Mouse (Mus musculus) adrenal gland (tissue): Measurements from ENCODE around the gene Fam178b.
"Not testable (repeated sequence)": the region's sequence is repeated elsewhere in the genome, so short reads cannot be mapped to it uniquely, and the experiment has no call there.

Experiments
- intact Hi-C: fragments of 180-260 bp; cut with DNase I; formaldehyde crosslinking; loops from one replicate; pipeline ENCODE4 v1.15.1; 2025

Fam178b gene

DNA sequence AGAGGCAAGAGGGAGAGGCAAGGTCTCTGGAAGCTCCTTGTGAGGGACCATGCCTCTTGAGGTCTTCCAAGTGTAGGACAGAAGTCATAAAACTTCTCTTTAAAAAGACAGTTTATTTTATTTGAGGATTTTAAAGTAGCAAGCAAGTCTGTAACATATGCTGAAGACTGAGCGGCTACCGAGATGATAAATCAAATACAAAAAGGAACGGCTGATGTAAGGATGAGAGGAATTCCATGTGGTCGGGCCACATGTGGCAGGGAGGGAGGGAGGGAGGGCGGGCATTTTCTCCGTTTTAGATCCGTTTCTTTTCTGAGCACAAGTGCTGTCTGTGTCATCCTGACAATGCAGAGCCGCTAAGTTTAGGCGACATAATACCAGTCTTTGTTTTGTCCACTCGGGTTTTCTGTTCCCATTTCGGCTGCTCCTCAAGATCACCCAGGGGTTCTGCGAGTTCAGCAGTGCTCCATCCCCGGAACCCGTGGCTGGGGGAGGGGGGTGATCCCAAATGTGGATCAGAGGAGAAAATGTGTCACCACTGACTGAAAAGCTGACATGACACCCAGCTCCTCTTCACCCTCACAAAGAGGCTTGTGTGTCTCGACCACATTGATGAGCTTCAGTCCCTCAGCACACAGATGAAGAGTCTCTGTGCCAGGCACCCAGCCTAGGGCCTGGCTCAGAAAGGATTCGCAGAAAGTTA lies 10.2 kb downstream of the Fam178b start:
- intact Hi-C loops = no loop called here

DNA sequence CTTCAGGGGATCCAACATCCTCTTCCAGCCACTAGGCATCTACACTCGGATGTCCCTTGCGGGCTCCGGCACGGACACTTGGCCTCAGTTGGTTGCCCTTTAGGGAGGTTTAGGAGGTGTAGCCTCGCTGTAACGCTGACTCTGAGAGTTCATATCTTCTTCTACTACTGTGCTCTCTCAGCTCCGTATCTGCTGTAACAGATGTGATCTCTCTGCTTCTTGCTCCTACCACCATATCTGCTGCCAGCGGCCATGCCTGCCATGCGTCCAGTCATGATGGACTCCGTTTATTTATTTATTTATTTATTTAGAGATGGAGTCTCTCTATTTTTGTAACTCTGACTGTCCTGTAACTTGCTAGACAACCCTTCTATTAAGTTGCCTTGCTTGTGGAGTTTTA lies 11.7 kb downstream of the Fam178b start:
- intact Hi-C loops = no loop called here

DNA sequence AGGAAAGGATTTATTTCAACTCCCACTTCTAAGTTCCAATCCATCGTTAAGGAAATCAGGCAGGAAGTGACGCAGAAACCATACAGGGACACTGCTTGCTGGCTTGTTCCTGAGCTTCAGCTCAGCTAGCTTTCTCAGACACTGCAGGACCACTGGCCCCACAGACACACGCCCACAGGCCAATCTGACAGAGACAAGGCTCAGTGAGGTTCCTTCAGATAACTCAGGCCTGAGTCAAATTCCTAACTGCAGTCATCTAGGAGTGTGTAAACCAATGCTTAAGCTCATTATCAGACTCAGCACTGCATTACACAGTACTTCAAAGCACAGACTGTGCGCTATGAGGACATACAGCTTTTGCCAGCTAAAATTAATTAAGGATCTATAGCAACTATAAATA lies 12.7 kb downstream of the Fam178b start:
- intact Hi-C loops = no loop called here

DNA sequence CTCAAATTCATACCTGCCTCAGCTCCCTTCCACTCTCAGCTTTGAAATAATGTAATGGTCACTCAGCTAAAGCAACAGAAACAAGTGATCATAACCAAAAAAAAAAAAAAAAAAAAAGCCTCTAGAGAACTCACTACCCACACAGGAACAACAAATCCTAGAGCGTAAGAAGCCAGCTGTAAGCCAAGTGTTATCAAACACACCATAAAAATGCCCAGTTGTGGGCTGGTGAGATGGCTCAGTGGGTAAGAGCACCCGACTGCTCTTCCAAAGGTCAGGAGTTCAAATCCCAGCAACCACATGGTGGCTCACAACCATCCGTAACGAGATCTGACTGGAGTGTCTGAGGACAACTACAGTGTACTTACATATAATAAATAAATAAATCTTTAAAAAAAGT lies 15.0 kb downstream of the Fam178b start:
- intact Hi-C loops = not testable (repeated sequence)

DNA sequence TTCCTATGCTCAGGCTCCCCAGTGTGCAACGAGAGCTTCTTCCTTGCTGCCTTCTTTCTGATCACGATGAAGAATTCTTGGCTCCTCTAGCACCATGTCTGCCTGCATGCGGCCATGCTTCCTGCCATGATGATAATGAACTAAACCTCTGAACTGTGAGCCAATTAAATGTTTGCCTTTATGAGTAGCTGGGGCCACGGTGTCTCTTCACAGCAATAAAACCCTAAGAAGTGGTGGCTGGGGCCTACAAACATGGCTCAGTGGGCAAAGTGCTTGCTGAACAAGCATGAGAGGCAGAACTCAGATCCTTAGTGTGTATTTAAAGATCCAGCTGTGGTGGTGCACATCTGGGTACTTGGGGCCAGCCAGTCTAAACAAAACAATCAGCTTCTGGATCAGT lies 17.0 kb downstream of the Fam178b start:
- intact Hi-C loops = no loop called here

DNA sequence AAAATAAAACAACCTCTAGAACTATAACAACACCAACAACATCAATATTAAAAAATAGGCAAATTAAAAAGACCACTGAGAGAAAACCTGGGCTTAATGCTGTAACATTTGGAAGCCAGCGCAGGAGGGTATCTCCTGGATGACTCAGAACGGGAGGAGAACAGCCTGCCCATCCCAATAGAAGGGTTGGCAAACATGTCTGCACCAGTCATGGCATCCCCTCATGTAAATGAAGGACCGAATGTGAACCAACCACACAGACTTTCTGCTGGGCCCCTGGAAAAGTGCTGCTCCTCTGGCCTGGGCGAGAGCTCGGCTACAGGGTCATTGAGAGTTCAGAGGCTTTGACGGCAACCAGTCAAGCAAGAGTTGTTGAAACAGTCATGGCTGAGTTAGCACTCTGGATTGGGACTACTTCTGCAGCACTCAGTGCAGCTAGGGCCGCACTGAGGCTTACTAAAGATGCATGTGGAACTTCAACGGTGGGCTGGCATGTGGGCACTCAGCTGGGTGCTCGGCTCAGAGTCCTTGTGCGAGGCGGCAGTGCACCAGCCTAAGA lies 17.7 kb downstream of the Fam178b start:
- intact Hi-C loops = no loop called here

DNA sequence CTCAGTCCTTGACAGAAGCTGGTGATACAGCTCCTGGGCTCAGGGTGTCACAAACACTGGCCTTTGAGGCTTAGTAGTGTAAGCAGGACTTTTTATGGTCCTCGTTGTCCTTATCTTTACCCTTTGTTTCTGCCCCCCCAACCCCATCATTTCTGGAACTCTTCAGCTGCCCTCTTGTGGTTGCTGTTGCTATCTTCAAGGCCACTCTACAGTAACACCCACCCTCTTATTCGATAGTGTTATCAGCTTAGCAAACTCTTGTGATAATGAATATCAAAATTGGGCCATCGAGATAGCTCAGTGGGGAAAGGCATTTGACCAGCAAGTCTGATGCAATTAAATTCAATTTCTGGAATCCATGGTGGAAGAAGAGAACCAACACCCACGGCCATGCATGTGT lies 18.5 kb downstream of the Fam178b start:
- intact Hi-C loops = no loop called here

DNA sequence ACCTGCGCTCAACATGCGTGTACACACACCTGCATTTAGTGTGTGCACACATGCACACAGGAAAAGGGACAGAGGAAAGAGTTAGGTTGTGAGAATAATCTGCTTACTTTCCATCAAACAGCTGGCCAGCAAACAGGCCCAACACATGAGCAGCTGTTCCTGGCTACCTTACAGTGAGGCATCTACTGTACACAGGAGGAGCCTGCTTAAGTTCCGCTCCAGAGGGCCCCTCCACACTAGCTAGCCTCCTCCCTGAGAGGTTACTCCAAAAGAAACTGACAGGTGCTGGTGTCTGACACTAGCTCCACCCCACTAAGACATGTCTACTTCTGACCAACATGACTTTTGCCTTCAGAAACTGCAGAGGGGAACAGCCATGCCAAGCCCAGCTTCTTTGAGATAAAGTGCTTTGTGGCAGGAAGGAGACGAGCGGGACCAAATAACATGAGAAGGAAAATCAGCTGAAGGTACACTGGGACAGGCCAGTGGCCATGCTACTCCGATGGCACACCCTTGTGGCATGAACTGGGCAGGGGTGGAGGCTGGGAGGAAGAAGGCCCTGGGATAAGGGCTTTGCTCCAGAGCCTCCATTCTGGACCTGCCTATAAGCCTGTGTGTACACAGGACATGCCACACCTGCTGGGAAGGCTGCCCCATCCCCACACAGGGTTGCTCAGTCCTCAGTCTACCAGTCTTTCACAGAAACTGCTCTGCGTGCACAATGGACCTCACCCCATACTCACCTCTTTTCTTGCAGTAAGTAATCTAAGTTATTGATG lies 24.2 kb downstream of the Fam178b start:
- intact Hi-C loops = no loop called here

DNA sequence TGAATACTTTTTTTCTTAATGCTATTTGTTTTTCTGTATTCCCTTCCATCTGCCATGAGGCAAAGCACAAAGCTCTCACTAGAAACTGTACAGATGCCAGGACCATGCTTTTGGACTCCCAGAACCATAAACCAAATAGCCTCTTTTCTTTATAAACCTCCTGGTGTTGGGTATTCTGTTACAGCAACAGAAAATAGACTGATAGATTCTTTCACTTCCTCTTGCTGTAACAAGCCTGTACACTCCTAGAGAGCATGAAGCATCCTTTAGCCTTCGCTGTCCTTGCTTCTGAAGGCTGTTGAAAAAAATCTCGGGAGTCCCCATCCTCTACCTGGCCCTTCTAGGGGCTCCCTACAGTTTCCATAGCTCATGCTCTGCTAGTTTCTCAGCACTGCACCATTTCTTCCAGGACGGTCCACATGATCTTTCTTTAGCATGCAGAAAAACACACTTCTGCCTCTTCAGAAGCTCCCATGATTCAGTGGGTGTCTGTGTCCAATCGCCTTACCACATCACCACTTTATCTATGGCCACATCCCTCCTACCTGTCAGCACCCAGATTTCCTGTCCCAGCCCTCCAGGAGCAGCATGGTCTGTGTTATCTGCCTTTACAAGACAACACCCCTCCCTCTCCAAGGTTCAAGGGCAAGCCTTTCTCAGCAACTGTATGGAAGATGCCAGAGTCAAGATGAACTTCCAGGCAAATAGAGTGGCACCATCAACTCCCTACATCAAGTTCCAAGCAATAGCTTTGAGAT lies 25.1 kb downstream of the Fam178b start:
- intact Hi-C loops = no loop called here

DNA sequence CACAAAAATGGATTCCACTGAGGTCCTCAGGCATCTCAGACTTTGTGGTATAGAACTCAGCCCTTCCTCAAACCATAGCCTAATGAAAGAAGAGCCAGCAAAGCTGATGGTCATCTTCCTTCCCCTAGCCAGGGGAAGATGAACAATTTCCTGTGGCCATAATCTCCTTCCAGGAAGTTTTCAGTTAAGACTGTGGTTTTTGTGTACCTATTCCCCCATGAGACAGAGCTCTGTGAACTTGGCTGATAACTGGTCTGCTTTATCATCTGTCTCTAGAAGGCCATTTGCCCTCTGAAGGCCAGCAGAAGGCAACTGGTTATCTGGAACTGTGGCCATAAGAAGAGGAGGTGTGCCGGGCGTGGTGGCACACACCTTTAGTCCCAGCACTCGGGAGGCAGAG lies 26.8 kb downstream of the Fam178b start:
- intact Hi-C loops = no loop called here

DNA sequence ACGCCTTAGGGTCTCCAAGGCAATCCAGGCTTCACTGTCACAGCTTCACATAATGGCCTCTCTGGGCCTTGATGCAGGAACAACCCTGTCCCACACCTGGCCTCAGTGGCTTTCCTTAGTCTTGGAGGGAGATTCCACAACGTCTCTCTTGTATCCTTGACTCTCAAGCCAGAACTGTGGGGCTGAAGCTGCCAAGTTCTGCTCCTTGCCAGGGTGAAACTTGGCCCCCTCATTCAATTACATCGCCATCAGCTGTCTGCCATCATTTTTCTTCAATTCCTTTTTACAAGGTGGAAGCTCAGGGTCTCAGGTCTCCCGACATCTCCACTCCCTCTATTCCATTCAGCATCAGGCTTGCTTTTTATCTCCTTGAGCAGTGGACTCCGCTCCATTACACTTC lies 27.9 kb downstream of the Fam178b start:
- intact Hi-C loops = no loop called here

DNA sequence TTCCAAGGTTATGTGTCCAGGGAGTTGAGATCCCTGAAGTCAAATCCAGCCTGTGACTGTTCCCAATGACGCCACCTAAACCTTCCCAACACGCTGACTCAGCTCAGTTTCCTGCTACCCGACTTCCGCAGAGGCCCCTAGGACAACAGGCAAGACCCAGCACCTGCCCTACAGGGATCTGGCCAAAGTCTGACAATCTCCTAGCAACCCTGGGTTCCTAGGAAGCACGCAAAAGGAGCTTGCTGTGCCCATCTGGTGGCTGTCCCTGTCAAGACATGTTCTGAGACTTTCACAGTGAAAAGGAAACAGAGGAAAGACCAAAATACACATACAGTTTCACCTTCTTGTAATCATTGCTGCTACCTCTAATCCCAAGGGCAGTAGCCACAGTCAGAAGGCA lies 35.4 kb downstream of the Fam178b start:
- intact Hi-C loops = no loop called here

DNA sequence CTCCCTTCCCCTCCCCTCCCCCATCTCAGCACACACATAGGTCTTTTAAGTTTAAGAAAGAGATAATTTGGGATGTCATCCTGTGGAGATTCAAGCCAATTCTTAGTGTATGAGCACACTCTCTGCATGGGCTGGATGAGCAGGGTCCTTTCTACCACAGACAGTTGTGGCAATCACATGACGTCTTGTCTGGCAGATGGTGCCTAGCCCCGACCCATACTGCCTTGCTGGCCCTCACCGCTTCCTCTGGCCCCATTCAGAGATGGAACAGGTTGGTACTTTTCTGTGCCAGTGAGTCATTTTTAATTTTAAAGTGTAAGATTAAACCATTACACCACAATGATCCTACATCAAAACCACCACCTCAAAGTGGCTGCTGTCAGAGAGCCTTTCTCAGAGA lies 36.7 kb downstream of the Fam178b start:
- intact Hi-C loops = no loop called here

DNA sequence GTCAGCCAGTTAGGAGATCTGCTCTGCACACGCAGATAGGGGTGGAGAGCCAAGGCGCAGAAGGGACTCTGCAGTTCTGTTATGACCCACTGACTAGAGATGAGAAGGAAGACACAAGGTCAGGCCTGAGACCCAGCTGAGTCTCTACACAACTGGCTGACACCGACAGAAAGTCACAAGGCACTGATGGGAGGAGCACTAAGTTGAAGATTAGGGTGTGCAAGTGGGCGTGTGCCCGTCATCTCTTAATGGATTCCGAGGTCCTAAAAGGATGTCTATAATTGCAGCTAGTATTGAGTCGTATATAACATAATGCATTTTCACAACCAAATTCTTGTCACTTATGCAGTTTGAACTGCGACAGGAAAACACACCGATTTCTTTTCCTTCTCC lies 38.4 kb downstream of the Fam178b start:
- intact Hi-C loops = no loop called here

DNA sequence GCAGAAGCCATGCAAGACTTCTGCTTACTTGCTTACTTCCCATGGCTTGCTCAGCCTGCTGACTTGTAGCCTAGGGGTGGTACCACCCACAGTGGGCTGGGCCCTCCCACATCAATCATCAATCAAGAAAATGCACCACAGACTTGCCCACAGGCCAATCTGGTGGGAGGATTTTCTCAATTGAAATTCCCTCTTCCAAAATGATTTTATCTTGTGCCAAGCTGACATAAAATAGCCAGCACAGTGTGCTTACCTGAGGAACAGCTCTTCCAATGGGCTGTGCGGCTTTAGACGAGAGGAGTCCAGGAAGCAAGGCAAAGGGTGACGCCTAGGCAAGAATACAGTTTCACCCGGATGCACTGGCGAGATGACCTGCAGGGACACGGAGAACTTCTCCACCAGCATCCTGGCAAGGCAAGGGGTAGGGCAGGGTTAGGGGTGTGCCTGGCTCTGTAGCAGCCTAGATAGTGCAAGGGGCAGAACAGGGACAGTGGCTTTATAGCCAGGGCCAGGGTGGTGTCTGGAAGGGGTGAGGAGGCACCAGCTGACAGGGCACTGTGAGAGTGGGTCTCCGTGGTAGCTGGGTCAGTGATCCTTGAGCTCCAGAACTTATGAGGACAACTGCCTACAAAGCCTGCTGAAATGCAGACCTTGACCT lies 38.9 kb downstream of the Fam178b start:
- intact Hi-C loops = no loop called here

DNA sequence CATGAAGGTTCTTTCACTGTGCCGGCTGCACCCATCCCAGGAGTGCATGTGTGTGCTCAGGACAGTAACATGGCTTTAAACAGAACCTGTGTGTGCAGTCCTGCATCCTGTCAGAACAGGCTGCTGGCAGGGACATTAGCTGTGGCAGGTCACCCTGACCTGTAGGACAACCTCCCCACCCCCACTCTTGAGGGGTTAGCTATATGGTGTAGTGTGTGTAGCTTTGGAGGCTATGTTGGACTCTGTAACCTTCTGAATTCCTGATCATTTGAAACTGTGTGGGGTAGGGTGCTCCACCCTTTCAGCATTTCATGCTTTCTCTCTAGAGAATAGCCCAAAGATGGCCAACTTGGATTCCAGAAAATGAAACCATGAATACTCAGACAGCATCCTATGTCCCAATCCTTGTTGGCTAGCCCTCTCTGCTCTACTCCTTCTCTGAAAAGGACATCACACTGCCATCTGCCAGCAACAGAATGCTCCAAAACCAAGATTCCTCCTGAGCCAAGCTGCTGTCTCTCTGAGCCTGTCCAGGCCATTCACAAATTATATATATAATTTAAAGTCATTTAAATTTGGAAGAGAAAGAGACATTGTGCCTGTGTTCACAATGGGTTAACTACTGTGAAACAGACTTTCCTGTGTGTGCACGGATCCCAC lies 47.0 kb downstream of the Fam178b start:
- intact Hi-C loops = loop anchor here (2.0 kb wide), 1 partner anchor 89 kb away; the partner anchor contains the start of gene Ankrd39

DNA sequence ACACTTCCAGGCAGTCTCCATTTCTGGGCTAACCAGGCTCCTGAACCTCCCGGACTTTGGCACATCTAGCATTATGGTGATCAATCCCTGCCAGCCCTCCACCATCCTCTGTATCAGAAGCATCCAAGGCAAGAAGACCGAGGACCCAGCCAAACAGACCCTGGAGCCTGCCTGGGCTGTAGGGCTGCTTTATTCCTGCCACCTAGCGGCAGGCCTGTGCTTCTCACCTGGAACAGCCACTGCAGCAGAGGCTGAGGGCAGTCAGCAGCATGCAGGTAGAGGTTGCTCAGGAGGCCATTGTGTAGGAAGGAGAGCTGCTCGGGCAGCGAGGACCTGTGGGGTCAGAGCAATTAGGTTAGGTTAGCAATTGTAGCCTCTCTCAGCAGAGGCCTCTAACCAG lies 48.0 kb downstream of the Fam178b start:
- intact Hi-C loops = loop anchor here (2.0 kb wide), 1 partner anchor 88 kb away; the partner anchor contains the start of gene Ankrd39

DNA sequence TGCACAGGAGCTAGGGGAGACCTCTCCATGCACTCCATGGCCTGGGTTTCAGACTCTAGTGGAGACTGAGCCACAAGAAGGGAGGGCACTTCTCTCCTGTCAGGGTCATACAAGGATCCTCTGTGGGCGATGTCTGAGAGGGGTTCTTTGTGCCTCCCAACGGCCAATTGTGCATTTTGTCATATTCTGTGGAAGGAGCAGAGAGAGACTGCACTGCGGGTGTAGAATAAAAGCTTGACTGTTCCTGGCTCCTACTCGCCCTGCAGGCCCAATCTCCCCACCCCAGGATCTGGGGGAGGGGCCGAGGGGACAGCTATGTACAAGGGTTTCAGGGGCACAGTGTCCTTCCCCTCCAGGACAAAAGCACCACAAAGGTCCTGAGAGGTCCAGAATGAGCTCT lies 49.1 kb downstream of the Fam178b start:
- intact Hi-C loops = loop anchor here (2.0 kb wide), 1 partner anchor 87 kb away; the partner anchor contains the start of gene Ankrd39

DNA sequence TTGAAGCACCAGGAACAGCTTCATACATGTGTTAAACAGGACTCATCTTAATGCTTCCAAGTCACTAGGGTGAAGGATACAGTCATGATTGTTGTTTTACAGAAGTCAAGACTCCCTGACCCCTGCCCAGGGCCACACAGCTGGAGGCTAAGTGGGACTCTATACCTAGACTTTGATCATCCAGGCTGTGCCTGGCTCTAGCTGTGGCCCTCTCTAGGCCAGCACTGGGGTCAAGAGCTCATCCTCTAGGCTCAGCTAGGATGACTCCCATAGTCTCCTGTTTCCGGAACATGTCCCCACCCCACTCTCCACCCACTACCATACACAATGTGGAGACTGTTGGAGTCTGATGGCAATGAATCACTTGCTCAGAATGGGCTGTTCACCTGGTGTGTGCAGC lies 50.1 kb downstream of the Fam178b start:
- intact Hi-C loops = no loop called here

DNA sequence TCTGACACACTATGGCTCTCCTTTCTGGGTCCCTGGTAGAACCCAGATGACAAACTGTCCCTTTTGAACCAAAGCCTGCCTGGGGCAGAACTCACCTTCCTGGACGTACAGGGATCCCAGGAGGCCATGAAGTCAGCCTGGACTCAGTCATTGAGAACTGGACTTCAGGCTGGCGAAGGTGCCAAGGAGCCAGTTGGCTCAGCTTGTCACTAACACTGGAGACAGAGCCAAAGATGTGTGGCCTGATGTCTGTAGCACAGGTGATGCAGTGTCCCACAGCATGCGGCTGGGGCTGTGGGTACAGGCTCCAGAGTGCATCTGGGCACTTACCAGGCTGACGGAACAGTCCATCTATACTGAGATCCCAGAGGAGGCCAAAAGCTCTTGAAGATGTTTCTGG lies 50.9 kb downstream of the Fam178b start:
- intact Hi-C loops = no loop called here

DNA sequence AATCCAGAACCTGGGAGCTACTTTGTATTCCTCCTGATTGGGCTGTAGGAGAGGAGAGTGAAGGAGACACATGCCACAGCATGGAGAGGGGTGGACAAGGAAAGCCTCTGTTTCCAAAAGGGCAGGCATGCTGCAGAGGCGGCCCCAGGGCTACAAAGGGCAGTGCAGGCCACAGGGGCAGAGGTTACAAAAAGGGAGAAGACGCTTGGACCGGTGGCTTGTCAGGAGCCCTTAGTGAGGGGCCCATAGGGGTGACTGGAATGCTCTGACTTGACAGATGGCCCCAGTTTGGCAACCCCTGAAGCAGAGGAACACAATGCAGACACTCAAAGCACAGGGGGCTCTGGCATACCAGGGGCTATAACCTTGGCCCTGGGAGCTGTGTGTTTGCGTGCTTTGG lies 51.6 kb downstream of the Fam178b start:
- intact Hi-C loops = no loop called here
